Comparison of ENCODE assay signal across 8 mouse cellular contexts in the genomic region with DNA sequence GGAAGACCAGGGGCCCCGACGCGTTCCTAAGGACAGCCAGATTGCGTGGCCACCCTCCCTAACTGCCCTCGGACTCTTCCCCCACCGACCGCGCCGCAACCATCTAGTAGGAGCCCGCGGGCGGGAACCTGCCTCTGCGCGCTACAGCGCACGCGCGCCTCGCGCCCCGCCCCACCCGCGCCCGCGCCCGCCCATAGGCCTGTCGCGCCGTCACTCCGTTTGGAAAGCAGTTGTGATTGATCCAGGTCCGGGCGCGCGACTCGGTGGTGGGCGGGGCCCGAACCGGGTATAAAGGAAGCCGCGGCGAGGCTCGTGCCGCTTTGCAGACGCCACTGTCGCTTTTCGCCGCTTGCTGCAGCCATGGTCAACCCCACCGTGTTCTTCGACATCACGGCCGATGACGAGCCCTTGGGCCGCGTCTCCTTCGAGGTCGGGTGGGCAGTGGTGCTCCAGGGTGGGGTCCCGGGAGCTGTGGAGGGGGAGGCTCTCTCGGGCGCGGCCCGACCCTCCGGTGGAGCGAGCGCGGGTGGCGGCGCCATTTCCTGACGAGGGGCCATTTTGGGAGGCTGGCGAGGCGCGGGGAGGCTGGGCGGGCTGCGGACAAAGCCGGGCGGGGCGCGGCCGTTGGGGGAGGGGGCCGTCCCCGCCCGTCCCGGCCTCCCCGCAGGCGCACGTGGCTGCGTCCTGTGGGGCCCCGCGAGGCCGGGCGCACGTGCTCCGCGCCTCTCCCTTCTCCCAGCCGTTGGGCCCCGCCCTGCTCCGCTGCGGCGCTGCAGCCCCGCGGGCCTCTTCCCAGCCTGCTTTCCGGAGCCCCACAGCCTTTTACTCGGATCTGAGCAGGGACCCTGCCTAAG. TPM values are rescaled to one million over a fixed set of nuclear protein-coding genes. Genes with fewer than 3 reads are reported as not detected.
DNase-seq lines count a peak whose midpoint lies in the region; ATAC-seq lines count a peak whose summit lies in the region.

No protein-coding gene starts in this region.

- H3K27me3 ChIP-seq in hindbrain, embryonic 15.5 days: no peaks in the 10 kb centered on the region

- peak; percentile 96 for ATAC-seq in hindbrain, embryonic 15.5 days (ENCODE audit: low FRiP score, low read depth)

- H3K4me1 ChIP-seq in hindbrain, embryonic 15.5 days (replicated peaks): peaks cover 32% of the 10 kb centered on the region

- H3K9ac ChIP-seq in hindbrain, embryonic 15.5 days: peak overlapping the region; percentile 99

- peak overlapping the region; percentile 82 for H3K4me2 ChIP-seq in hindbrain, embryonic 15.5 days

- H3K9me3 ChIP-seq in hindbrain, embryonic 15.5 days: no peaks in the 10 kb centered on the region

- peaks cover 26% of the 10 kb centered on the region for H3K36me3 ChIP-seq in hindbrain, embryonic 15.5 days

- H3K4me3 ChIP-seq in hindbrain, embryonic 15.5 days: peak overlapping the region; percentile 94

- peak; percentile 90 for DNase-seq in WW6 (ENCODE audit: low read depth, low spot score)
- DNase-seq in cerebellum, postnatal 36 days: peak; percentile 99 to 100
- peak; percentile 99 for DNase-seq in frontal cortex, postnatal 36 days (ENCODE audit: low spot score in 2 of 2)
- DNase-seq in left cerebral cortex, adult 11 months (ENCODE audit: low spot score): peak; percentile 98
- DNase-seq in lung, postnatal 36 days: peak; percentile 99
- DNase-seq in retina, embryonic 14.5 days (ENCODE audit: low spot score): peak; percentile 96
- DNase-seq in thymus, postnatal 36 days: peak; percentile 99

- H3K27ac ChIP-seq in hindbrain, embryonic 15.5 days (replicated peaks): peak overlapping the region; percentile 98

- WGBS in hindbrain, embryonic 15.5 days: under 1% methylated on average over 79 of the region's 102 CpGs

RNA-seq across cellular contexts. Expression of a gene that starts 0.5 kb away (rescaled TPM):
- 4,085 and 4,343 TPM in 2 replicates for polyA plus RNA-seq in hindbrain, embryonic 15.5 days (2015; fragmentation: Nextera tagmentation; extraction: Ambion mirVana)

RNA-seq across cellular contexts. Expression of a gene that starts 26.9 kb away (rescaled TPM):
- polyA plus RNA-seq in hindbrain, embryonic 15.5 days (2015; fragmentation: Nextera tagmentation; extraction: Ambion mirVana): 29.6 and 30.8 TPM in 2 replicates

RNA-seq across cellular contexts. Expression of a gene that starts 28.5 kb away (rescaled TPM):
- 259 and 323 TPM in 2 replicates for polyA plus RNA-seq in hindbrain, embryonic 15.5 days (2015; fragmentation: Nextera tagmentation; extraction: Ambion mirVana)

RNA-seq across cellular contexts. Expression of a gene that starts 59.9 kb away (rescaled TPM):
- polyA plus RNA-seq in hindbrain, embryonic 15.5 days (2015; fragmentation: Nextera tagmentation; extraction: Ambion mirVana): 10.7 and 11.0 TPM in 2 replicates

Comparison
In these comparisons a context has a peak if more than half of its experiments do, and no peak if none do; other contexts are left out.
1. Peak in every context shown above with its lines: DNase-seq, ATAC-seq, H3K4me3 ChIP-seq and H3K27ac ChIP-seq.